Mouse (Mus musculus) brown adipose tissue, adult 24 weeks (tissue): ENCODE results near the gene Ank3. TPM values are rescaled to one million over a fixed set of nuclear protein-coding genes. Genes with fewer than 3 reads are reported as not detected.

Source experiments
- H3K27ac ChIP-seq: fragments of 200-500 bp; replicated peaks from 2 replicates; pipeline ENCODE4 v1.5.1; 2012; ENCODE audit warnings: low read depth, mild to moderate bottlenecking, low read length
- H3K4me1 ChIP-seq: fragments of 200-500 bp; 2 replicates; pipeline ENCODE4 v1.6.1; 2012; ENCODE audit warnings: low read length, mixed read lengths; ENCODE audit not compliant: control insufficient read depth, insufficient read depth, insufficient read length
- H3K4me3 ChIP-seq: fragments of 200-500 bp; 2 replicates; pipeline ENCODE4 v1.5.1; 2012; ENCODE audit warnings: low read depth, mild to moderate bottlenecking, low read length, moderate library complexity; ENCODE audit not compliant: insufficient read depth
- polyA plus RNA-seq: library from polyadenylated mRNA; stranded (reverse); fragments of >200 nt; gene quantifications from 2 replicates; pipeline ENCODE4 v1.2.4, GENCODE M21; 2012; ENCODE audit not compliant: missing spikeins, insufficient read depth, insufficient read length

Gene Ank3
- polyA plus RNA-seq, 1 experiment: 6.5 TPM

DNA sequence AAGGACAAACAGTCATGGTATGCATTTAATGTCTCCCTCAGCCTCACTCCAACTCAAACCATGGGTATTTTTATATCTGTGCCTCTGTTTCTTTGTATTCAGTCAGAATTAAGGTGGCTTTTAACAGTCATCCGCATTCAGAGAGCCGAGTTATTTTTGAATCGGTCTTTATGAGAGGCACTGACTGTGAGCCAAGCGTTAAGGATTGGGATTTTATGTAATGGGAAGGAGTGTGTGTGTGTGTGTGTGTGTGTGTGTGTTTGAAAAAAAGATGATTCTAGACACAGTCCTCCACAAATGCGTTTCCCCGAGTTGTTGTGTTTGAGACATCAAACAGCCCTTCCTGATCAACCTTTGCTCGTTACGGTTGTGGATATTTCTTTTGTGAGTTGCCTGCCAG is 347.7 kb downstream of the Ank3 start:
- Histone ChIP-seq H3K4me3 (no peak overlapping the region), H3K4me1 (no peaks in the 10 kb centered on the region), H3K27ac (no peak overlapping the region)

DNA sequence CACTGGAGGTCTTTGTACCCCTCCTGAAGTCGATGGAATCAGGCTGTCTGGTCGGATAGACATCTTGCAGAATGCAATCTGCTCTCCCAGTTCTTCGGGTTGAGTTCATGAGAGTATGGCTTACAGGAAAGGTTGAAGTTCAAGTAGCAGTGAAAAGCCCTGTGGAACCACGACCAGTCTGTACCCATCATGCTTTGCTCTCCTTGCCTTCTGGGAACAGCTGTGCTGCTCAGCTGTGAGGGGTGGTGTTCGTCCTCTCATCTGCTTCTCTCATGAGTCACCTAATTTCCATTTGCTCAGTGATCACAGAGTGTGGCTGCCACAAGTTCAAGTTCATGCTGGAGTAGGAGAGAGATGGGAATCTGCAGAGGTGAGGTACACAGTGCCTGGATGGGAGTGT is 348.2 kb downstream of the Ank3 start:
- H3K4me3 ChIP-seq: no peak overlapping the region

DNA sequence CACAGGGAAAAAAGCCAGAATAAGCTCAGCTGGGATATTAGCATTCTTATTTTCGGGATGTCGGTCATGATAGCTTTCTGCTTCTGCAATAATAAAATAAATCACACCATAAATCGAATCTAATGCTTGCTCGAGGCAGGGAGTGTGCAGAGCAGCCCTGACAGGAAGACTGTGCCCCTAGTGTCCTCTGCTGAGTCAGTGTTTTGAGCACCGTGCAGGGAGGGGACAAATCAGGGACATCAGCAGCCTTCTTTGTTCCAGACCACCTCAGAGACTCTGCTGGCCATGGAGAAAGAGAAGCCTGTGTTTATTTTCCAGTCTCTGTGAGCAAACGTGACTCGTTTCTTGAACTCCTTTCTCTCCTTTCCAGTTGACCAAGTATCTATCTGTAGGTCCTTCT is 352.8 kb downstream of the Ank3 start:
- Histone ChIP-seq H3K27ac (no peak overlapping the region), H3K4me1 (no peaks in the 10 kb centered on the region), H3K4me3 (no peak overlapping the region)

More for the DNA sequence above, 348.2 kb downstream of the Ank3 start:
- H3K4me1 ChIP-seq: no peaks in the 10 kb centered on the region
- H3K27ac ChIP-seq: no peak overlapping the region

DNA sequence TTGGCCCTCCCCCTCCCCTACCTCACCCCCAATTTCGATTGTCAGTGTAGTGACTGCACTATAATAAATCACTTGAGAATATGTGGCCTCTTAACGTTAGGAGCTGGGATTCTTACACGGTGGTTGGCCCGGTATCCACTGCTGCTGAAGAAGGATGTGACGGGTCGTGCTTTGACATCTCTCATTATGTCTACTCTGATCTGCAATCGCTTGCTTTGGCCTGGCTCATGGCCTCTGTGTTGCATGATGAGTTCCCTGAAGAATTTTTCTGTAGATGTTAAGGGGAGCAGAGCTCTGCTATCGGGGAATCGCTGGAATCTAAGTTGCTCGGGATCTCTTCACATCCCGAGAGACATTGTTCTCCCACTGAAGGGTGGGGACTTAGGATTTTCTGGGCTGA is 354.9 kb downstream of the Ank3 start:
- H3K4me1 ChIP-seq: no peaks in the 10 kb centered on the region
- no peak overlapping the region for H3K27ac ChIP-seq
- H3K4me3 ChIP-seq: no peak overlapping the region

DNA sequence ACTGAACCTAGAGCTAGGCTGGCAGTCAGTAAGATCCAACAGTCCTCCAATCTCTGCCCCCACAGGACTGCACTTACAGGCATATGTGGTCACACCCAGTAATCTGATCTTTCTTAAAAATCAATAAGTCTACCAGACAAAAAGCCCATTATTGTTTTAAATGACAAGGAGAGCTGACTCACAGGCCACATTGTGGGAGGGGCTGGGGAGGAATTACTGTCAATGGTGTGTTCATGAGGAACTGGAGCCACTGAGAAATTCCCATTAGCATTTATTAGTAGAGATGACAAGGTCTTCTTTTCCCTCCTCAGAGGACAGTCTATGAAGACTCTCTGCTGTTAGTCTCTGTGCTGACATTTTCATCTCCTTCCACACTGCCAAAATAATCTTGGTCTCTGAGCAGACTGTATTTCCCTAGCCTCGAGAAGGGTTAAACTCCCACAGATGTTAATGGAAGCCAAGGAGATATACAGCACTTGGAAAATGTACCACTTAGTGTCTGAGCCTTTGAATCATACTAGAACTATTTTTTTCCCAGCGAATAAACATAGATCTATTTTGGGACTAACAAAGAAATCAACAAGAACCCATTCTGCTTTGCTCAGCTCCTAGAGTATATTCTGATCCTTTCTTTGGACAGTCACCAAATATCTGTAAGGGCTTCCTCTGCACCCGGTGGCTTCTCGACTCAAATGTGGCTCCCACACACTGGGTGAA is 358.5 kb downstream of the Ank3 start:
- no peaks in the 10 kb centered on the region for H3K4me1 ChIP-seq
- no peak overlapping the region for H3K4me3 ChIP-seq
- no peak overlapping the region for H3K27ac ChIP-seq

DNA sequence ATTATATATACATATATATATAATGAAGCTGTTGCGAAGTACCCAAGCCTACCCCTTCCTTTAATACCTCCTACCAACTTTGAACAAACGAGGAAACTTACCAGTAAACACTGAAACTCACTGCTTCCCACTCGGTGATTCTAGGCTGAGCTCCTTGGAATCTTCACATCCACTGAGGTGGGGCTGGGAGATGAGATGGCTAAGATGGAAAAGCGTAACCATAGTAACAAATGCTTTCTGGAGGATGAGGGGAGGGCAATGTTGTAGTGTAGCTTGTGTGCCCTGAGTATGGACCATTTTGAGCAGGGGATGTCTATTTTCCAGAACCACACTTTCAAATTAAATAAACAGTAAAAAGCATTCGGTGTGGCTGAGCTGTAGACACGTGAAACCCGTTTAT is 364.4 kb downstream of the Ank3 start:
- H3K27ac ChIP-seq: no peak overlapping the region

DNA sequence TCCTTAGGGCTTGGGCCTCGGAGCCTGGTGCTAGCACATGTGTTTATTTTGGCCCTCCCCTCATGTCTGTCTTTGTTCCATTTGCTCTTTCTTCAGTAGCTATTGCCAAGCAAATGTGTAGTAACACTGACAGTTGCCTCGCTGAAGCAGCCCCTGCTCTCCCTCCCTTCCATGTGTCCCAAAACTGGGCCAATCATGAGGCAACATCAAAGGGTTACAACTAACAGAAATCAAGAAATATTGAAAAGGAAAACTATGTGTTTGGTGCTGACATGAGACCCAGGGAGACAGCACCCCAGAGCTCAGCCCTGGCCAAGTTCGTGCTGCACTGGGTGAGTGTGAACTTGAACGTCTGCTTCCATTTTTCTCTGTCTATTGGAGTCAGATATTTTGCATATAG is 365.8 kb downstream of the Ank3 start:
- H3K4me1 ChIP-seq: no peaks in the 10 kb centered on the region
- H3K27ac ChIP-seq: no peak overlapping the region
- no peak overlapping the region for H3K4me3 ChIP-seq

More for the DNA sequence above, 364.4 kb downstream of the Ank3 start:
- Histone ChIP-seq H3K4me3 (no peak overlapping the region), H3K4me1 (no peaks in the 10 kb centered on the region)

DNA sequence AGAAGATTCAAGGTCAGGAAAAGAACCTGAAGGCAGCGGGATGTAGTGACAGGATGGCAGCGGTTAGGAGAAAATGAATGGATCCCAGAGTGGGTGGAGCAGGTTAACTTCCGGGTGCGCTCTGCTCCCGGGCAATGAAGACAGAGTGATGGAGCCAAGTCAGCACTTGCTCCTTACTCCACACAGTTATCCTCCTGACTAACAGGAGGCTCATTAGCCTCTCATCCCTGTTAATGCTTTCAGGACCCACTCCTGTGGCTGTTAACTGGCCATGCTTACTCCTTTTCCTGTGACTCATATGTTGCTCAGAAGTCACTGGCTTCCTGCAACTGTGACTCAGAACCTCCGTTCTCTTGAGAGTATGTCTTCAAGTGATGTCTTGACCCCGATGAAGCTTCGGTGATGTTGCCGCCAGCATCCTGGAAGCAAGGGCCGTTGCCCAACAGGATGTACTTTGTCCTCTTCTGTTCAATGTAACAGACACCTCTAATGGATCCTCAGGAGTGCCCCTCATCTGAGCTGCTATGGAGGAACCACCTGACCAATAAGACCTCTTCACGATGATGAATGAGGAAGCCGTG is 378.6 kb downstream of the Ank3 start:
- Histone ChIP-seq H3K4me1 (no peaks in the 10 kb centered on the region), H3K4me3 (no peak overlapping the region), H3K27ac (no peak overlapping the region)

DNA sequence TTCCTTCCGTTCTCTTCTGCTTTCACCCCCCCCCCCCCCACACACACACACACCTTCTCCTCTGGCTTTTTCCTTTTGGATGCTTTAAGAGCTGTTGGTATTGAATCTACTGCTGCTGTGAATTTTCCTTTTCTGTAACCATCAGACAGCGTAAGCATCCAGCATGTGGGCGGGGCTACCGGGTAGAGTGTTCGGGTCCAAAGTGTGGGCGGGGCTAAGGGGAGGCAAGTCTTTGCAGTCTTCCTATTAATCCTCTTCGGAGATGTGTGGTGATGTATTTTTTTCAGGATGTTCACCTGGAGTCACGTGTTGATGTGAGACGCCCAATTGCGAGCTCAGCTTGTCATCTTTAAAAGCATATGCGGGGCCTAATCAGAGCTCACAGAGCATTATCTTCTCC is 379.2 kb downstream of the Ank3 start:
- Histone ChIP-seq H3K4me3 (no peak overlapping the region), H3K4me1 (no peaks in the 10 kb centered on the region), H3K27ac (no peak overlapping the region)

DNA sequence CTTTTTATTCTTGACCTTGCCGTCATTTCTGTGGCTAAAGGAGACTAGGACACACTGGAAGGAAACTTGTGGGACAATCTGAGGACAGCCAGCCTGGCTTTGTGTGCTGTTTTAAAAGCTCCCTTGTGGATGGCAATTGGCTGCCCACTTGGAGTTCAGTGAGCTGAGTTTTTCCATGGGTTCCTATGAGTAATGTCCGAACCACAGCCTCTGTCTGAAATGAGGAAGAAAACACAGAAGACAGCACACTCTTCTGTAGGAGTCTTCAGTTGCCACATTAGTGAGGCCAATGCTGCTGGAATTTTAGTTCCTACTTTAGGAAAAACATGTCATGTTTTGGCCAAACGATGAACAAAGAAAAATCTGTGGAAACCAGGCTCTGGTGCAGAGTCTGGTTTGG is 380.7 kb downstream of the Ank3 start:
- no peak overlapping the region for H3K27ac ChIP-seq
- no peak overlapping the region for H3K4me3 ChIP-seq
- H3K4me1 ChIP-seq: no peaks in the 10 kb centered on the region

DNA sequence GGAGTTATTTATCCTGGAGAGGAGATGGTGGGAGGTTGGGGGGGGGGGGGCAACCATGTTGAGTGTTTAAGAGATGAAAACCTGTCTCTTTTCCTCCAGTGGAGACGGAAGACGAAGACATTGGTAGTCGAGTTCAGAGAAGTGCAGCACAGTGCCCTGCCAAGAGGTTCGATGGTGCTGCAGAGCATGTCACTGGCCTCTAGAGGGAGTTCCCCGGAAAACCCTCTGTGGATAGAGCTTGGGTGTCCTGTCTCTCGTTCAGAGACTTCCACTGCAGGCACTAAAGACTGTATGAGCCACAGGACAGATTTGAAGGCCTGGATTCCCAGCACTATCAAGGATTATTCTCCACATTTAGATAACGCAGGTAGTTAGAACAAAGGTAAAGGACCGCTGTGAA is 382.9 kb downstream of the Ank3 start:
- no peak overlapping the region for H3K27ac ChIP-seq
- H3K4me1 ChIP-seq: no peaks in the 10 kb centered on the region
- no peak overlapping the region for H3K4me3 ChIP-seq

DNA sequence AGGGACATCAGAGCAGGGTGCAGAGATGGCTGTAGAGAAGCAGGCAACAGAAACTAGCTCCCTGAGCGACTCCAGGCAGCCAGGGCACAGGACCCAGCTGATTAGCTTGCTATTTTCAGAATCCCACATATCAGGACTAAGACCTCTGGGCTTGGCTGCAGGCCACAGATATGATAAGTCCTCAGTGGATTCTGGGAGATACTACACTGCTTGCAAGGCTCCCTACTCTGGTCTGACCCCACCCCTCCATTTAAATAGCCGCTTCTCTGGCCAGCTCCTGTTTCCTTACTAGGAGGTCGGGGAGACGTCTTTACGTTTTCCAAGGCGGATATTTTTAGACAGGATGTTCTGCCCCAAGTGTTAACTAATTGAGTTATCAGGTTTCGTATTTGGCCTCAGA is 386.7 kb downstream of the Ank3 start:
- Histone ChIP-seq H3K4me1 (no peaks in the 10 kb centered on the region), H3K27ac (no peak overlapping the region), H3K4me3 (0 out of 2 replicates have a peak overlapping the region, but pooled peaks have one; percentile 6)

DNA sequence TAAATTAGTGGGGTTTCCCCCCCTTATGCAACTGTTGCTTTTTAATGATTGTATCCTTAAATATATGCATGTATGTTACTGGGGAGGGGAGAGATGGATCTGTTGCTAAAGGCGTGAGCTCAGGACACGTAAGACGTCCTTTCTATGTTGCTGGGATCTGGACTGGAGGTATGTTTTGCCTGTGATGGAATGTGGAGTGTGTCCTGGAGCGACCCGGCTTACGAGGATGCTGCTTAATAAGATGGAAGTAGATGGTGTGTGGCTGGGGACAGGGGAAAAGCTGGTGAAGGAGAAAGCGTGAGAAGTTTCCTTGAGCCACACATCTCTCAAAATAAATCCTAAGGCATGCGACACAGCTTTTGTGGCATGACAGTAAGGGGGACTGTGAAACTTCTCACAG is 387.1 kb downstream of the Ank3 start:
- H3K27ac ChIP-seq: no peak overlapping the region
- no peak overlapping the region for H3K4me3 ChIP-seq
- no peaks in the 10 kb centered on the region for H3K4me1 ChIP-seq

DNA sequence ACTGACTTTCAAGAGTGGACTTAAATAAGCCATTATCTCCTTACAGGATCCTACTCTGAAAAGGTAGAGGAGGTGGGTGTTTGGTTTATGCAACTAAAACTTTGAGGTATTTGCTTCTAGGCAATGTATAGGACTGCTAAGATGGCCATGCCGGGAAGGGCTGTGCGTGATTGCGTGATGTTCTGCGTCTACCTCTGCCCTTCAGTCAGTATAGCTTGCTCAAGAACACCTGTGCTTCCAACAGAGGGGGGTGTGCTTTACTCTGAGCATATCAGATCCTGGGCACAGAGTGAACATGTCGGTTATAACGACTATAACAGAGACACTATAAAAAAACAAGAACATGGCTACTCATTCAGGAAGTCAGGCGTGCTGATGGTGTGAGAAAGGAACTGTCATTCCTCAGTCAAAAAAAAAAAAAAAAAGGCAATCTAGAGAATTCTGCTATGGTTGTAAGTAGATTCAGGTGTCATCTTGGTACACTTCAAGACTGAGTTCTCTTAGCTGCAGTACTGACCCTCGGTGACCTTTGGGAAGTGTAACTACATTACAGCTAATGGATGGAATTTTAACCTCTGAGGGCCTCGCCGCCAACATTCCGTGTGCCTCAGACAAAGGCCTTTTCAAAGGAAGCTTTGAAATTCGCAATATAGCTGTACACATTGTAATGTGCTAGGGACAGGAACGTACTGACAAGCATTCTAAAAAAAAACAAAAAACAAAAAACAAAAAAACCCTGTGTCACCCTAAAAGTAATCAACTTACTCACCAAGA is 387.8 kb downstream of the Ank3 start:
- Histone ChIP-seq H3K27ac (no peak overlapping the region), H3K4me3 (no peak overlapping the region)

DNA sequence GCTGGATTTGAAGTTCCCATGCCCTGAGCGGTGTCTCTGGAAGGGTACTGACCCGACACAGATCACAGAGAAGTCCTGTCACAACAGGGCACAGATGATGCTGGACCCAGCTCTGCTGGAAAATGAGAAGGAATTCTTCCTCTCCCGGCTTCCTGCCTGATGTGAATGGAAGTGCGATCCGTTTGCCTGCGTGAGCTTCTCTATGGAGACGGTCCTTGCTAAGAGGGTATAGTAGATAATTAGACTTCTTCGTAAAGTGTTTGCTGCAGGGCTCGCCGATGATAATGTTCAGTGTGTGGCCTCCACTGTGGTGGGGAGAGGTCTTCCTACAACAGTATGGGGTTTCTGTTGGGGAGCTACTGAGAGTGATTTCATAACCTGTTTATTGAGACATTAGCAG is 388.8 kb downstream of the Ank3 start:
- no peak overlapping the region for H3K4me3 ChIP-seq
- H3K27ac ChIP-seq: no peak overlapping the region
- no peaks in the 10 kb centered on the region for H3K4me1 ChIP-seq

More for the DNA sequence above, 387.8 kb downstream of the Ank3 start:
- H3K4me1 ChIP-seq: no peaks in the 10 kb centered on the region

DNA sequence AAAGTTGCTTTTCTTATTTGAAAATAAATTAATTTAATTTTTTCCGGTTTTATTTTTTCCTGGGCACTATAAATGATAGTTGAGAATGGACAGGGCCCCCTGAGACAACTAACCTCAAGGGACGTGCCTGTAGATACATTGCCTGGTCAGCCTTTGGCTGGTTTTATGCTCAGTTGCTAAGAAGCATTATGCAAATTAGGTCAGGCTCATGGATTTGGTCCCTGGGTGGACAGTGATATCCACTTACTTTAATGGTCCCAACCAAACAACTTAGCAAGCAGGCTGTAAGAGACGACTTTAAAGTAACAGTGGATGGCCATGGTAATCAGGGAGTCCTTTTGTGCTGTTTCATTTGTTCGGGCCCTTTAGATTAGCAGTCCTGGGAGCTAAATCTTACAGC is 392.0 kb downstream of the Ank3 start:
- Histone ChIP-seq H3K4me3 (no peak overlapping the region), H3K27ac (no peak overlapping the region), H3K4me1 (no peaks in the 10 kb centered on the region)
